Mouse (Mus musculus) olfactory bulb, adult 2 months (tissue): ENCODE measurements around the gene Tada2b. TPM values are rescaled to one million over a fixed set of nuclear protein-coding genes. Genes with fewer than 3 reads are reported as not detected.

Experiments
- H3K27ac ChIP-seq: fragments of 200-500 bp; 2 replicates; pipeline ENCODE4 v1.5.1; 2012; ENCODE audit warnings: low read depth, low read length; ENCODE audit not compliant: insufficient read depth
- H3K4me1 ChIP-seq: fragments of 200-500 bp; 2 replicates; pipeline ENCODE4 v1.6.1; 2012; ENCODE audit warnings: low read length; ENCODE audit not compliant: control insufficient read depth, insufficient read depth
- H3K4me3 ChIP-seq: fragments of 200-500 bp; 2 replicates; pipeline ENCODE4 v1.5.1; 2012; ENCODE audit warnings: mild to moderate bottlenecking, low read depth, low read length, moderate library complexity; ENCODE audit not compliant: insufficient read depth
- CTCF ChIP-seq: fragments of 200-500 bp; IDR thresholded peaks from 2 replicates; pipeline ENCODE4 v1.5.1; 2012; ENCODE audit warnings: low read depth, mild to moderate bottlenecking, low read length, moderate library complexity; ENCODE audit not compliant: insufficient read depth
- POLR2A ChIP-seq: fragments of 200-500 bp; IDR thresholded peaks from 2 replicates; pipeline ENCODE4 v1.6.1; 2012; ENCODE audit warnings: mild to moderate bottlenecking, low read depth, low read length, moderate library complexity; ENCODE audit not compliant: insufficient read depth
- WGBS: fragments of 180-500 bp; shearing (Covaris S2); methylation state at CpG from one replicate; pipeline ENCODE4 v1.1.7; 2018; 5-methylcytosine and 5-hydroxymethylcytosine counted together
- polyA plus RNA-seq: library from polyadenylated mRNA; stranded (reverse); fragments of >200 nt; gene quantifications from 2 replicates; pipeline ENCODE4 v1.2.4, GENCODE M21; 2012; ENCODE audit warnings: low replicate concordance; ENCODE audit not compliant: missing spikeins, insufficient read depth, insufficient read length

Tada2b gene
- polyA plus RNA-seq, 1 experiment: not detected

- H3K27ac ChIP-seq: no peak overlapping the region
- 73% methylated on average over 3 of the region's 3 CpGs for WGBS
- TF ChIP-seq CTCF (no peak), POLR2A (no peak)
- no peak overlapping the region for H3K4me3 ChIP-seq
- H3K4me1 ChIP-seq: 0 out of 2 replicates have a peak, but pooled peaks cover under 1% of the 10 kb centered on the region
Observed at GRCm38 (mm10) chr5:36519751-36520150, 35.7 kb upstream of the Tada2b start.

GRCm38 (mm10) chr5:36517596-36517995, 33.5 kb upstream of the Tada2b start:
- H3K27ac ChIP-seq: no peak overlapping the region
- H3K4me3 ChIP-seq: no peak overlapping the region
- H3K4me1 ChIP-seq: no peaks in the 10 kb centered on the region
- WGBS: 82% methylated on average over 3 of the region's 3 CpGs
- no peak for TF ChIP-seq CTCF
- TF ChIP-seq POLR2A: no peak

GRCm38 (mm10) chr5:36515558-36515957, 31.5 kb upstream of the Tada2b start:
- Histone ChIP-seq H3K4me1 (no peaks in the 10 kb centered on the region), H3K27ac (no peak overlapping the region), H3K4me3 (no peak overlapping the region)
- no peak for TF ChIP-seq CTCF
- TF ChIP-seq POLR2A: no peak
- WGBS: 72% methylated on average over 5 of the region's 5 CpGs

- Histone ChIP-seq H3K4me3 (no peak overlapping the region), H3K27ac (no peak overlapping the region), H3K4me1 (no peaks in the 10 kb centered on the region)
- 89% methylated on average over 1 of the region's 1 CpGs for WGBS
- no peak for TF ChIP-seq POLR2A
- TF ChIP-seq CTCF: no peak
Observed at GRCm38 (mm10) chr5:36515126-36515525, 31.0 kb upstream of the Tada2b start.

GRCm38 (mm10) chr5:36510956-36511355, 26.9 kb upstream of the Tada2b start:
- Histone ChIP-seq H3K4me1 (no peaks in the 10 kb centered on the region), H3K27ac (no peak overlapping the region), H3K4me3 (no peak overlapping the region)
- TF ChIP-seq CTCF (no peak), POLR2A (no peak)
- WGBS: 95% methylated on average over 2 of the region's 2 CpGs

GRCm38 (mm10) chr5:36508351-36508750, 24.3 kb upstream of the Tada2b start:
- H3K27ac ChIP-seq: no peak overlapping the region
- TF ChIP-seq POLR2A: no peak
- TF ChIP-seq CTCF: no peak
- WGBS: 90% methylated on average over 10 of the region's 10 CpGs
- H3K4me1 ChIP-seq: no peaks in the 10 kb centered on the region
- H3K4me3 ChIP-seq: no peak overlapping the region

GRCm38 (mm10) chr5:36505643-36506042, 21.6 kb upstream of the Tada2b start:
- Histone ChIP-seq H3K4me3 (no peak overlapping the region), H3K27ac (no peak overlapping the region), H3K4me1 (no peaks in the 10 kb centered on the region)
- WGBS: 77% methylated on average over 5 of the region's 5 CpGs
- TF ChIP-seq CTCF (no peak), POLR2A (no peak)

- Histone ChIP-seq H3K4me1 (no peaks in the 10 kb centered on the region), H3K4me3 (no peak overlapping the region), H3K27ac (no peak overlapping the region)
- TF ChIP-seq CTCF (no peak), POLR2A (no peak)
- WGBS: 89% methylated on average over 7 of the region's 7 CpGs
Observed at GRCm38 (mm10) chr5:36505235-36505634, 21.1 kb upstream of the Tada2b start.

- no peaks in the 10 kb centered on the region; the same call in 1 of the 2 replicates for H3K4me1 ChIP-seq
- 88% methylated on average over 9 of the region's 9 CpGs for WGBS
- H3K27ac ChIP-seq: no peak overlapping the region
Observed at GRCm38 (mm10) chr5:36494709-36495108, 10.6 kb upstream of the Tada2b start.

GRCm38 (mm10) chr5:36493919-36494318, 9.8 kb upstream of the Tada2b start:
- WGBS: 86% methylated on average over 6 of the region's 6 CpGs
- Histone ChIP-seq H3K4me1 (no peaks in the 10 kb centered on the region; the same call in 1 of the 2 replicates), H3K4me3 (no peak overlapping the region), H3K27ac (no peak overlapping the region)
- TF ChIP-seq POLR2A (no peak), CTCF (no peak)

More at GRCm38 (mm10) chr5:36494709-36495108, 10.6 kb upstream of the Tada2b start:
- H3K4me3 ChIP-seq: no peak overlapping the region
- TF ChIP-seq CTCF (no peak), POLR2A (no peak)
